Mouse (Mus musculus) liver, adult 10 weeks (tissue): Measurements from ENCODE around the gene Ube2k. TPM values are rescaled to one million over a fixed set of nuclear protein-coding genes. Genes with fewer than 3 reads are reported as not detected.

Source experiments
- polyA plus RNA-seq: library from polyadenylated mRNA; stranded (reverse); fragments of 350-450 nt; fragmentation: Illumina TruSeq; extraction: RNeasy Lipid Tissue Mini Kit (QIAGEN cat#74804); gene quantifications from one replicate; pipeline ENCODE4 v1.2.3, GENCODE M21; 2014; ENCODE audit warnings: low read depth, low replicate concordance

Ube2k gene
- polyA plus RNA-seq: 75.0 TPM

DNA sequence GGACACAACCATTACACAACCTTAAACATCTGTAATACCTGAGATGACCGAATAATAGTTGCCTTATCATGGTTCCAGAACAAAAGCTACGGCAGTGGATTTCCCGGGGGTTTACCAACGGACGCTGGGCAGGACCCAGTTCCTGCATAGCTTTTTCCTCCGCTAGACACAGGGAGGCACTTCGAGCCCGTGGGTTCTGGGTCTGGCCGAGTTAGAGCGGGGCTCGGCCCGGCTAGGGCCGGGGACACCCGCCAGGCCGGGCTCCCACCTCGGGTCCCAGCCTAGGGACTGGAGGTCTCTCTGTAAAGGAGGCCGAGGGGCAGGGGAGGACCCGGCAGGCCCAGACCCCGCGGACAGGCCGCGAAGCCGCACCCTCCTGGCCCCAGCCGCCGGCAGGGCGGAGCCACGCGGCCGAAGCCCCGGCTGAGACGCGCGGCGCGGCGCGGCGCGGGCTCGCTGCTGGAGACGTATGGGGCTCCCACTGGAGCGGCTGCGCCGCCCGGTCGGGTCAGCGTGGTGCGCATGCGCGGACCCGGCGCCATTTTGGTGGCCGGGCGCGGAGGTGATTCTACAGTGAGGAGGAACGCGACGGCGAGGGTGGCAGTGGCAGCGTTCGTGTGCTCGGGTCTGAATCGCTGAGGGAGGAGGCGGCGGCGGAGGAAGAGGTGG lies at the start of gene Ube2k, which contains the start of gene Smim14:
TSS of gene Ube2k (plus strand) at position 483 of the 669 bp plus-strand sequence.
TSS of gene Smim14 (minus strand) at position 434 of the 669 bp plus-strand sequence.

DNA sequence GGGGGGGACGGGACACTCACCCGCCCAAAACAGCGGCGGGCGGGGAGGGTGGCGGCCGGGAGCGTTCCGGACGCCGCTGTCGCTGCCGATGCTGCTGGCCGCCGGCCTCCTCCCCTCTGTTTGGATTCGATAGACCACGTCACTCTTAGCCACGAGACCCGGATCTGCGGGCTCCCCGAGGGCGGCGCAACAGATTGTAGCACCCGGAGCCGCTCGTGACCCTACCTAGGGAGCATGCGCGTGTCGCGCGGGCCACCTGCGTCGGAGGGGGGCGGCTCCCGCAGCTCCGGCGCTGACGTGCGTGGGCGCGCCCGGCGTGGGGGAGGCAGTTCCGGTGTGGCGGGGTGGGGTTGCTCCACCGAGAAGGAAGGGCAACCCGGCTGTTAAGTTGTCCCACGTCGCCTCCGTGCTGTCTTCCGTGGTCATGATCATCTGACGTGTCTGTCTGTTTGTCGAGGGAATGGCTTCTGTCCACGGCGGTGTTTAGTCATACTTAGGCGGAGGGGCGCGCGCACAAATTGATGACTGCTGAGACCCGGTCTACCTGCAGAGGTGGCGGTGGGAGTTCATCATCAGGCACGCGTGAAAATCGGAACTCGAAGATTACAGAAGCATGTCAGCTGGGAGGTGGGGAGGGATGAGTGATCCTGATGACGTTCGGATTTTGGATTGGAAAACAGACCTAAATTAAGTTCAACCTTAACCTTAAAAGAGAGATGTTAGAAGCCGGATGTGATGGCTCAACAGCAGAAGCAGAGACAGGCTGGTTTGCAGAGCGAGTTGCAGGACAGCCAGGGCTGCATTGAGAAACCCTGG lies 44.1 kb upstream of the Ube2k start, which contains the start of gene Gm43552:
TSS of gene Gm43552 (minus strand) at position 118 of the 816 bp plus-strand sequence.

Other genes with a start within 250 kb of the Ube2k start
- gene Rfc1, start 201.6 kb upstream of the Ube2k start, polyA plus RNA-seq: 9.8 TPM
- 15.2 TPM for gene Klb, start 188.9 kb upstream of the Ube2k start, polyA plus RNA-seq
- gene Rpl9, start 145.8 kb upstream of the Ube2k start, polyA plus RNA-seq: 270 TPM
- 57.4 TPM for gene Lias, start 145.7 kb upstream of the Ube2k start, polyA plus RNA-seq
- 256 TPM for gene Ugdh, start 101.3 kb upstream of the Ube2k start, polyA plus RNA-seq
- gene Gm43552, start 44.4 kb upstream of the Ube2k start, polyA plus RNA-seq: not detected
- 101 TPM for gene Smim14, start within 50 bp of the Ube2k start, polyA plus RNA-seq
- gene Pds5a, start 161.0 kb downstream of the Ube2k start, polyA plus RNA-seq: 75.4 TPM
- gene N4bp2, start 226.3 kb downstream of the Ube2k start, polyA plus RNA-seq: 17.4 TPM